Mouse (Mus musculus): ENCODE measurements at regions not wholly inside any gene's neighbourhood (a gene's known extent, or its start where the extent isn't known, plus 50 kb on each side); places are given as distances from the start of the nearest gene placed in this dataset.
A peak's percentile ranks its signal among the peaks of the same experiment; 100 is the strongest.

DNA sequence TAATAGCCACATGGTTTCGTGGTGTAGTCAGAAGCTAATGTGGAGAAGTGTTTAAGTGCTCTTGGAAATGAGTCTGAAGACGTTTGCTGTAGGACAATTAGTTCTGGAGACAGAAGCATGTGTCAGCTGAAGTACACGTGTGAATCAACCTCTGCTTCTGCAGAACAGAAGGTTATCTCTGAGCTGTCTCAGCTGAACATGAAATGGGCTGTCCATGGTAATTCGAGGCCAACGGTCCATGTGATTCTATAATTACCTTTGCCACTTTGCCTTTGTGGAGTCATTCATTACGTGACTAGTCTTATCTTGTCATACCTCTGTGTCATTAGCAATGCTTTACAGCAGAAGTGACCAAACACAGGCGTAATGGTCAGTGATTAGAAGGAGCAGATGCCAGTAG, 295.6 kb upstream of the Veph1 start:
- no peak for DNase-seq (ENCODE audit: low read depth, low spot score)

GRCm38 (mm10) chr3:66590775-66591174, 294.1 kb upstream of the Veph1 start:
- no peak for DNase-seq (ENCODE audit: low read depth, low spot score)

GRCm38 (mm10) chr3:66589483-66589882, 292.8 kb upstream of the Veph1 start:
- no peak for DNase-seq (ENCODE audit: low read depth, low spot score)

DNA sequence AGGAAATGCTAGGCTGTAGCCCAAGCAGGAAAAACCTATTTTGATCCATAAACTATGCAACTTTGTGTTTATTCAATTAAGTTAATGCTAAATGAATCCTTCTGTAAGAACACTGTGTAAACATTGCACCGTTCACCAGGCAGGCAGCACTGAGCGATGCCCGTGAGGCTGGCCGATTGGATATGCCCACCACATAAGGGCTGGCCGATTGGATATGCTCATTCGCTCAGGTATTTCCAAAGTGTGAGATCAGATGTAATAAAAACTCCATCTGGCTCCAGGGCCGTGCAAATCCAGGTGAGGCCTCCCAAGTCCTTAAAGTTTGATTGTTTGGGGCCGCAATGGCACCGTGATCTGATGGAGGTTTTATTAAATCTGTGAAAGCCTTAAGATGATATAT, 288.2 kb upstream of the Veph1 start:
- DNase-seq (ENCODE audit: low read depth, low spot score), result no peak

DNA sequence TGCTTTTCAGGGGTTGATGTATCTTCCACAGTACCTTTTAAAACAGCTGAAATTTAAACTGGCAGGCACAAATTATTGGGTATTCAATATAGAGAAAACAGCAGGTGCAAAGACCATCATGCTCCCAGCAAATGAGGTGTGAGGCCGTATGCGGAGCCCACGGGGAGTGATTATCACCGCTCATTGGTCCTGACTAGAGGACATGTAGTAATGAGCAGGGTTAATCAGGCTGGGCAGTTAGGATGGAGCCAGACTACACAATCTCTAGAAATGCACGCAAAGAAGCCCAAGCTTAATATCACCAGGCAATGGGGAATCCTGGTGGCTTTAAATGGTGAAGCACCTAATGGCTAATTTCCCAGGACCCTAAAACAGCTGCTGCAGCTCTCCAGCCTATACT, 287.5 kb upstream of the Veph1 start:
- DNase-seq (ENCODE audit: low read depth, low spot score), result no peak

DNA sequence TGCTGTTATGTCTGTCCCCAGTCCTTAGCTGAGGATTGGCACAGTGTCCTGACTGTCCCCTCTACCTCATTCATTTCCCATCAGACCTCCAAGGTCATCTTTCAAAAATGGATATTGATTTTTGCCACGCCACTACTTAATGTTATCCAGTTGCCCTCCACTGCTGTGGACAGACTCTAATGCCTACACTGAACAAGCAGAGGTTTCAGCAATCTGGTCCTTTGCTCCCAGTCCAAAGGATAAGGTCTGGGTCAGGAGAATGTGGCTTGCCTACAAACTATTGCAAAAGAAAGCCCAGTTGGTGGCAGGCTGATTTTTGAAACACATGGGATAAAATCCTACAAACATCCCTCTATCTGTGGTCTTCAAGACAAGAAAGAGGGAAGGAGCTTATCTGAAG, 280.0 kb upstream of the Veph1 start:
- no peak for DNase-seq (ENCODE audit: low read depth, low spot score)

DNA sequence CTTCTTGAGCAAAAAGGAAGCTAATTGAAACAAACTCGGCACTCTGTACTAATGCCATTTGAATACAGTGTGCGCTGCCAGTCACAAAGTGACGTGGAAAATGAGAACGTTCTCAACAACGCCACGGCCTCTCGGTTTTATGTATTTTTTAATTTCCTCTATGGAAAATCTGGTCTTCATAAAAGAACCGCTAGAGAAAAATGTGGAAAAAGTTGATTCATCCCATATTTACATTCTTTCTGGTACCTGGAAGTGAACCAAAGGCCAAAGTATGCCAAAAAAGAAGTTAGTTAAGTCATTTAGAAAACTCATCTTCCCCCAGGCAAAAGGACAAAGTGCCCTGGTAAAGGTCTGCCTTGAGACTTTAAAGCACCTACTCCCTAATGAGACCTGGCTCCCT, 277.7 kb upstream of the Veph1 start:
- DNase-seq (ENCODE audit: low read depth, low spot score), result no peak

GRCm38 (mm10) chr3:66572887-66573519, 276.4 kb upstream of the Veph1 start:
- DNase-seq (ENCODE audit: low read depth, low spot score), result no peak

DNA sequence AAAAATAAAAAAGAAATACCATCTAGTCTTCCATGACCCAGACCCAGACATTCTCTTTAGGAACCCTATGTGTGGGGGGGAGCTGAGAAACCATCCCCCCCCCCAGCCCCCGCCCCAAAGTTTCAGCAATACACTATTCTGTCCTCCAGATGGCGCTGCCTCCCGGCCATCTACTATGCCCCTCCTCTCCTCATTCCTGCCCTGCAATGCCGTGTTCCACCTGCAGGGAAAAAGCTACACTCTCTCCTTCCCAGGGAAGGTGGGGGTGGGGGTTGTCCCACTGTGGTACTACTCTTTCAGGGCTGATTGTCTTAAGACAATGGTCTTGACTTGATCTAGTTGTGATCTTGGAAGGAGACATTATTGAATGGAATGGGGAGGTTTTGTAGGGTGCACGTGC, 273.7 kb upstream of the Veph1 start:
- DNase-seq (ENCODE audit: low read depth, low spot score), result no peak

DNA sequence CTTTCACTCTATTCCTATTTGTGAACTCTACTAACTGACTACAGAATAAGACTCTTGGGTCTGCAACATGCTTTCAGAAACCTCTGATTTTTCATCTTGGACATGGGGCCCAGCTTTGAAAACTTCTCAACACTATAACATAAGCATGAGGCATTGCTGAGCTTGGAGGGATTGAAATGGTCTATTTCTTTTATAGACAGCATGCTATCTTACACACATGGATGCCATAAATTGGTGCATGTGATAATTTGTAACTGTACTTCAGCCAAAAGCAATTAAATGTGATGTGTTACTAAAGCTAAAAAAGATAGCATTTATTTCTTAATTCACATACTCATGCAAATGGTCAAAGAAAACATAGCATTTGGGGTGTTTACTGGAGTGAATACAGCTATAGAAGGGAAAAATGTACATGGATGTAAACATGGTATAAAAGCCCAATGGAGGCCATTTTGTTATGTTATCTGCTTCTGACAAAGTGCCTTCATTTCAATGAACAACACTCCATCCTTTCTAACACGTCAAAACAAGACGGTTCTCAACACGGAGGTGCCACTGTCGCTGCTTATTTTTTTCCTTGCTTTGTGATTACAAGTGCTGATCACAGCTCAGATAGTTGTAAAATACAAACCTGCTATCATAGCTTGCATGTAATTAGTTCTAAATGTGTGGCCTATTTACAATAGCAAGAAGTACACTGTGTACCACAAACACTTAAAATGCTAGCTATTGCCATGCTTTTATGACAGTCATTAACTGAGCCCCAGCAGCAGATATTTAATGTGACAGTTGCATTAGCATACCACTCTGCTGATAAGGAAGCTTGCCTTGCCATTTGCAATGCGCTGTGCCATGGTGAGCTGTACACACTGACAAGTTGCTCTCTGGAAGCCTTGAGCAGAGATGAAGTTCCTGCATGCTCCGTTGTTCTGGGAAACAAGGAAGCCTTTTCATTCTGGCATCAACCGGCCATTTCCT, 267.9 kb upstream of the Veph1 start:
- DNase-seq (ENCODE audit: low read depth, low spot score), result peak; percentile 5

GRCm38 (mm10) chr3:66563329-66563728, 266.7 kb upstream of the Veph1 start:
- DNase-seq (ENCODE audit: low read depth, low spot score), result peak; percentile 4

DNA sequence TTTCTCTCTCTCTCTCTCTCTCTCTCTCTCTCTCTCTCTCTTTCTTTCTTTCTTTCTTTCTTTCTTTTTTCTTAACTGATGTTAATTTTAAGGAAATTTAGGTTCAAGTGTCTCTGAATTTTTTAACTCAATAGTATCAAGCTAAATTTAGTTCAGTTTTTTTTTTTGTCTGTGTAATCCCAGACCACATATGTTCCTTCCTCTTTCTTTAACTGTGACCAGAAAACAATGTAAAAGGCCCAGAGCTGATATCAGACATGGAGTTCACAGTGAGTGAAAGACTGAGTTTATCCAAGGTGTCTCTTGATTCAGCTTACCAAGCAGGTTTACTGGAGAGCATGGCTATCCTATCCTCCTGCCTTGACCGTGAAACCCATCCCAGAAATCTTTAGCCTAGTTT, 258.9 kb upstream of the Veph1 start:
- no peak for DNase-seq (ENCODE audit: low read depth, low spot score)

DNA sequence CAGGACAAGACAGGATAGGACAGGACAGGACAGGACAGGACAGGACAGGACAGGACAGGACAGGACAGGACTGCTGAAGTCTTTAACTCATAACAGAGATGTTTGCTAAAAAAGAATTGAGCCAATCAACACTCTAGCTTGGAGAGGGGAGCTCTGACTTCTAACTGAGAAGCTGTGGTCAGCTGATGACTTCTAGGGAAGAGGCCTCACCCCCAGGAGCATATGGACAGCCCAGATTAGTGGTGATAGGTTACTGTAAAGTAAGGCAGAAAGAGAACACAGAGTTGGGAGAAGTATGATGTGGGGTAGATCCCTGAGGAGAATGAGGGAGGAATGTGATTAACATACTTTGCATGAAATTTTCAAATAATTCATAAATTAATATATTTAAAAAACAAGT, 254.3 kb upstream of the Veph1 start:
- DNase-seq (ENCODE audit: low read depth, low spot score), result no peak

- no peak for DNase-seq (ENCODE audit: low read depth, low spot score)
Observed at GRCm38 (mm10) chr3:66546576-66546975, 249.9 kb upstream of the Veph1 start.

DNA sequence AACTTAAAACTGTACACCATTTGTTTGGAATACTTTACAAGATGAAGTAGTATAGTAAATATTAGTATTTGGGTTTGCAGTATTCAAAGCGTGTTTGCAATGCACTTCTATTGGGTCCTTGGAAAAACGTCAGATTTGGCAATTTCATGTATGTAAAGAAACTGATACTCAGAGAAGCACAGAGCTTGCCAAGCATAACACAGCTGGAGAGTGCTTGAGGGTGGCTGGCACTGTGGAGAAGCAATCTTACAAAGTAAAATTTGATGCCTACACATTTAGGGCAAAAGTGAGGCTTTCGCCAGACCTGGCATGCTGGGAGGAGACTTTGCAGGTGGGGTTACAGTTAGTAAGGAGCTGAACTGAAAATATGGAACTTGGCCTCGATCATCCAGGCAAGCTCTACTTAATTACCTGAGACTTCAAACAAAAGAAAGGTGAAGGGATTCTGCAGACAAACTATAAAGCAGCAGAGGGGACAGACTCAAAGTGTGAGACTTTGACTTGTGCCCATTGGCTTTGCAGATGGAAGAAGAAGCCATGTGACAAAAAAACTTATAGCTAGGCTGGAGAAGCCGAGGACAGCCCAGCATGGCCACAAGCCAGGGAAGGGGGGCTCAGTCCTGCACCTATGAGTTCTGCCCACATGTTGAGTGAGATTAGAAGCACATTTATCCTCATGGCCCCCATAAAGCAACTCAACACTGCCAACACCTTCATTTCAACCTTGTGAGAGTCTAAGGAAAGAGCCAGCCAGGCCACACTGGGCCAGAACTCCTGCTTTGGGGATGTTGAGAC, 247.7 kb upstream of the Veph1 start:
- DNase-seq (ENCODE audit: low read depth, low spot score), result no peak

GRCm38 (mm10) chr3:66542865-66543264, 246.2 kb upstream of the Veph1 start:
- DNase-seq (ENCODE audit: low read depth, low spot score), result no peak

DNA sequence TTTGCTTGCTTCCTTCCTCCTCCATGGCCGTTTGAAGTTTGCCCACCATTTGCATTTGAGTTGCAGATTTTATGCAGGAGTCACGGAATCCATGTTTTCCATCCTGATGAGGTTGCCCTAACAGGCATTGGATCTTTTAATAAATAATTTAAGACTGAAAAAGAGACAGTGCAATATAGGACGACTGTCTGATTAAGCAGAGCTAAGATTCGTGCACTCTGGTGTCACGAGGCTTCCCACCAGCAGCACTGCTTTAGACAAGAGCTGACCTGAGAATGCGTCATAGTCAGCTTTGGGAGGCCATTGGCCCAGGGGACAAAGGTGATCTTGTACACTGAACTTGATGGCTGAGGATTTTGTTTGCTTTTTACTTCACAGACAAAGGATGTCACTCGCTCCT, 241.3 kb upstream of the Veph1 start:
- DNase-seq (ENCODE audit: low read depth, low spot score), result no peak

GRCm38 (mm10) chr3:66537106-66537893, 240.7 kb upstream of the Veph1 start:
- peak; percentile 4 for DNase-seq (ENCODE audit: low read depth, low spot score)

DNA sequence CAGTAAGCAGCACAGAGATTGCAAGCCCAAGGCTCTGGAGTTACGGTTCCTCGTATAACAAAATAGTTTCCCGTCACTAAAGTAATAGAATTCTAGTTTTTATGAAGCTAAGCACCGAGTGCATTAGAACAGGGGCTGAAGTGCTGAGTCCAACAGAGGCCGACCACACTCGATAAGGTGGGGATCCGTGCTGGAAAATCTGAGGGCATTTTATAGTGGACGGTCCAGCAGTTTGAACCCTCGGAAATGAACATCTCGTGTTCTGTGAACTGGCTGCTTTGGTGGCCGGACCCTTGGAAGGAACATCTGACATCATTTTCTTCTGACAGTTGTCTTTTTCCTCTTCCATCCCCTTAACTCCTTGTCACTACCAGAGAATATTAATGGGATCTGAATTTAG, 240.0 kb upstream of the Veph1 start:
- no peak for DNase-seq (ENCODE audit: low read depth, low spot score)

GRCm38 (mm10) chr3:66535786-66536529, 239.3 kb upstream of the Veph1 start:
- no peak for DNase-seq (ENCODE audit: low read depth, low spot score)

GRCm38 (mm10) chr3:66519925-66520324, 223.3 kb upstream of the Veph1 start:
- DNase-seq (ENCODE audit: low read depth, low spot score), result no peak
